Mouse (Mus musculus): ENCODE measurements around the gene Il18bp. TPM values are rescaled to one million over a fixed set of nuclear protein-coding genes. Genes with fewer than 3 reads are reported as not detected.

The Il18bp gene
- 5.2 and 5.8 TPM in 2 replicates for polyA plus RNA-seq (2015; fragmentation: Nextera tagmentation; extraction: Ambion mirVana)

DNA sequence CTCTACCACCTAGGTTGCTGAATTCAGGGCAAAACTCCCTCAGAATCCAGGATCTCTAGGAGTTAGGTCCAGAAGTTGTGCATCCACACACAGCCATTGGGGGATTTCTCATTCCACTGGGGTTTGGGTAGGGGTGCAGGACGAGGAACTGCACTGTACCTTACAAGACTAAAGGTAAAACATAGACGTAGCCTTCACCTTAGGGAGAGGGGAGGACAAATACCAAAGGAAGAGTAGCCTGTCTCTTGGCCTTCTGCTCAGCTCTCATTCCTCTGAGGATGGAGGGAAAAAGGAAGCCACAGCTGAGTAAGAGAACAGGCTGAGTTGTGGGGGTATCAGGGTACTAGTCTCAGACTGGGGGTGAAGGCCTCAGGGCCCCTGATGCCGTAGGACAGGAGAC is at the start of gene Il18bp:
Il18bp (minus strand) TSS at position 101 of the 400 bp plus-strand sequence.
- Histone ChIP-seq H3K36me3 (ENCODE audit: control insufficient read depth, insufficient read depth) (peaks cover 68% of the 10 kb centered on the region), H3K4me2 (replicated peaks; ENCODE audit: low read depth) (peak within 1 kb of the TSS; percentile 39), H3K4me3 (ENCODE audit: low read depth, low read length) (no peak within 1 kb of the TSS), H3K4me1 (replicated peaks; ENCODE audit: control insufficient read depth, insufficient read depth, low read length) (no peaks in the 10 kb centered on the region), H3K27me3 (replicated peaks; ENCODE audit: control insufficient read depth, insufficient read depth, low read length) (no peaks in the 10 kb centered on the region), H3K9me3 (ENCODE audit: control insufficient read depth) (no peaks in the 10 kb centered on the region), H3K9ac (ENCODE audit: low read depth, low read length) (no peak within 1 kb of the TSS), H3K27ac (ENCODE audit: low read depth, low read length) (no peak within 1 kb of the TSS)
- ATAC-seq, result no peak
- TF ChIP-seq CTCF (IDR thresholded peaks at IDR 0.05; ENCODE audit: low read depth), result no peak
- 80% methylated on average over 3 of the region's 3 CpGs for WGBS

DNA sequence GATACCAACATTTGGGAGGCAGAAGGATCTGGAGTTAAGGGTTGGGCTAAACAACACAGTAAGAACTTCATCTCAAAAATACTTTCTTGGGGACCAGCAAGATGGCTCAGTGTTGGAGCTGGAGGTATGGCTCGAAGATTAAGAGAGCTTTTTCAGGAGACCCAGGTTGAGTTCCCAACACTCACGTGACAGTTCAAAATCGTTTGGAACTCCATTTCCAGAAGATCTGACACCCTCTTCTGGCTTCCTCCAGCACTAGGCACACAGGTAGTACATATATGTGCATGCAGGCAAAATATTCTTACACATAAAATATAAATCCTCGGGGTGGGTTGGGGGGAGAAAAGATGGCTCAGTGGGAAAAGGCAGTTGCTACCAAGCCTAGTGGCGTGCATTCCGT is 47.9 kb upstream of the Il18bp start:
- Histone ChIP-seq H3K27ac (ENCODE audit: low read depth, low read length) (no peak overlapping the region), H3K27me3 (replicated peaks; ENCODE audit: control insufficient read depth, insufficient read depth, low read length) (no peaks in the 10 kb centered on the region), H3K4me3 (ENCODE audit: low read depth, low read length) (peak overlapping the region; percentile 70), H3K9me3 (ENCODE audit: control insufficient read depth) (no peaks in the 10 kb centered on the region), H3K9ac (ENCODE audit: low read depth, low read length) (0 out of 2 replicates have a peak overlapping the region, but pooled peaks have one; percentile 26), H3K4me2 (replicated peaks; ENCODE audit: low read depth) (peak overlapping the region; percentile 72), H3K4me1 (replicated peaks; ENCODE audit: control insufficient read depth, insufficient read depth, low read length) (peaks cover 17% of the 10 kb centered on the region; the same call in 1 of the 2 replicates), H3K36me3 (ENCODE audit: control insufficient read depth, insufficient read depth) (no peaks in the 10 kb centered on the region)
- WGBS, result 54% methylated on average over 6 of the region's 6 CpGs
- TF ChIP-seq CTCF (IDR thresholded peaks at IDR 0.05; ENCODE audit: low read depth), result no peak
- ATAC-seq, result no peak

DNA sequence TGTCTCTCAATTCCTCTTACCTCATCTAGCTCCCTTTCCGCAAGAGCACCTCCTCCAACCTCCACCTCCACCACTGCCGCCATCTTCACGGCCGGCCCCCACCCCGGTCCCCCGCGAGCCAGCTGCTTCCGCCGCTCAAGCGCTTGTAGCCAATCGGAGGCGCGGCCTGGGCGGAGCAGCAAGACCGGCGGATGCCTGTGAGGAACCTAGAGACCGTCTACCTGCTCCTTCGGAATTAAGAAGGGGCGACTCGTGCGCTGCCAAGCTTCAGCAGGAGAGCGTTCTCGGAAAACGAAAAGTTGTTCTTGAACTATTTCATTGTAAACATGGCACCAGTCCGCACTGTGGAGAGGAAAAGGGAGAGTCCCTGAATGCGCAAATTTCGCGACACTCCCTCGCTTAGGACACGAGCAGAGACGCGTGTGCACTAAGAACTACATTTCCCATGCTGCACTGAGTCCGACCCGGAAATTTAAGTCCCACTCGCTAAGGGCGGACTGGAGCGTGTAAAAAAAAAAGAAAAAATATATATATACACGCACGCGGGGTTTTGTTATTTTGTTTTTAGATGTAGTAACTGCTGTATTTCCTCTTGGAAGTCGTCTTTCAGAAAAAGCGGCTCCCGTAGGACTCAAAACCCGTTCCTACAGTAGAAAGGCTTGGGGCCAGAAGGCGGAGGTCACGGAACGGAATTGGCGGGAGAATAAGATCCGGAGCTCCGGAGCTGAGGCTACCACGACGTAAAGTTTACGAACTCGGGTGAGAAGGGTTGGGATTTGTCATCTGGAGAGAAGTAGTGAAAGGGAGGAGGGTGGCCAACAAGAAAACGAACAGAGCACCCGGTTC is 46.8 kb upstream of the Il18bp start, which contains the start of the genes Rnf121, Xndc1 and Xntrpc:
Rnf121 (minus strand) TSS at position 424 of the 846 bp plus-strand sequence.
Xndc1 (plus strand) TSS at position 466 of the 846 bp plus-strand sequence.
Xntrpc (plus strand) TSS at position 668 of the 846 bp plus-strand sequence.
- Histone ChIP-seq H3K27me3 (replicated peaks; ENCODE audit: control insufficient read depth, insufficient read depth, low read length) (no peaks in the 10 kb centered on the region), H3K4me2 (replicated peaks; ENCODE audit: low read depth) (peak within 1 kb of the TSS; percentile 72), H3K4me3 (ENCODE audit: low read depth, low read length) (peak within 1 kb of the TSS; percentile 70), H3K9me3 (ENCODE audit: control insufficient read depth) (no peaks in the 10 kb centered on the region), H3K4me1 (replicated peaks; ENCODE audit: control insufficient read depth, insufficient read depth, low read length) (peaks cover 17% of the 10 kb centered on the region; the same call in 1 of the 2 replicates), H3K36me3 (ENCODE audit: control insufficient read depth, insufficient read depth) (no peaks in the 10 kb centered on the region), H3K27ac (ENCODE audit: low read depth, low read length) (peak within 1 kb of the TSS; percentile 60), H3K9ac (ENCODE audit: low read depth, low read length) (peak within 1 kb of the TSS; percentile 53)
- WGBS, result under 1% methylated on average over 56 of the region's 56 CpGs
- ATAC-seq, result peak; percentile 97
- no peak for TF ChIP-seq CTCF (IDR thresholded peaks at IDR 0.05; ENCODE audit: low read depth)

DNA sequence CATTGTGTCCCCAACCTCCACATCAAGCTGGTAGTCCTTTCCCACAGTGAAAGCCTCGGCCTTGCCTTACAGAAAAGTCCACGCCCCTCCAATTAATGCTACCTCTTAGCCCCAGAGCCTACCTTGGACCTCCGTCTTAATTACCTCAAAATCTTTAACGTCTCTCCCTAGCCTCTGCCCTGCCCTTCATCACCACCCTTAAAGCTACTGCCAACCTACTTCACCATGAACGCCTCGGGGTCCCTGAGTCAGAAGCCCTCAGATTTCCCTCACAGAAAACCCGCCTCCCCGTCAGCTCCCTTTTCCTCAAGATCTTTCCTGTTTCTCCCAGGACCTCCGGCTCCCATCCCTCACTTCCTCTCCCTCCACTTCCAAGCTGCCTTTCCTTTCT is 46.2 kb upstream of the Il18bp start:
- H3K4me1 ChIP-seq (replicated peaks; ENCODE audit: control insufficient read depth, insufficient read depth, low read length), result peaks cover 17% of the 10 kb centered on the region; the same call in 1 of the 2 replicates
- peak; percentile 10; the same call in 1 of the 2 replicates for ATAC-seq
- H3K4me3 ChIP-seq (ENCODE audit: low read depth, low read length), result peak overlapping the region; percentile 70
- no peak overlapping the region; the same call in 1 of the 2 replicates for H3K27ac ChIP-seq (ENCODE audit: low read depth, low read length)
- peak overlapping the region; percentile 72 for H3K4me2 ChIP-seq (replicated peaks; ENCODE audit: low read depth)
- no peaks in the 10 kb centered on the region for H3K27me3 ChIP-seq (replicated peaks; ENCODE audit: control insufficient read depth, insufficient read depth, low read length)
- H3K9ac ChIP-seq (ENCODE audit: low read depth, low read length), result peak overlapping the region; percentile 53
- H3K36me3 ChIP-seq (ENCODE audit: control insufficient read depth, insufficient read depth), result no peaks in the 10 kb centered on the region
- no peaks in the 10 kb centered on the region for H3K9me3 ChIP-seq (ENCODE audit: control insufficient read depth)
- 1% methylated on average over 9 of the region's 9 CpGs for WGBS
- TF ChIP-seq CTCF (IDR thresholded peaks at IDR 0.05; ENCODE audit: low read depth), result no peak

DNA sequence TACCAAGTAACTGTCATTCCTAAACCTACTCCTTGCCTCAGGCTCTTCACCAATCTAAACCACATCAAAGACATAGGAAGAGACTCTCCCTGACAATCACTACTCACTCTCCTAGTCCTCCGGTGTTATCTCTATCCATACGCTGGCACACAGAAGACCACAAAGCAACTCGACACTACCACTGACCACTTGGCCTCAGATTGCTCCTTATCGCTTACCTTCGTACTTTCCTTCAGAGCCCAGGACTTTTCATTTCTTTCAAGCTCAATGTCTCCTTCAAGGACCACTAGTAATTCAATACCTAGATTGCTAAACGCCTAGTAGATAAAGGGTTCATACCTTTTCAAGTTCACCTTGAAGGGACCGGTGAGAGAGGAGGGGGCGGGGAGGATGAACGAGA is 45.4 kb upstream of the Il18bp start:
- no peak for ATAC-seq
- Histone ChIP-seq H3K36me3 (ENCODE audit: control insufficient read depth, insufficient read depth) (no peaks in the 10 kb centered on the region), H3K4me1 (replicated peaks; ENCODE audit: control insufficient read depth, insufficient read depth, low read length) (peaks cover 17% of the 10 kb centered on the region; the same call in 1 of the 2 replicates), H3K9ac (ENCODE audit: low read depth, low read length) (0 out of 2 replicates have a peak overlapping the region, but pooled peaks have one; percentile 53), H3K9me3 (ENCODE audit: control insufficient read depth) (no peaks in the 10 kb centered on the region), H3K27me3 (replicated peaks; ENCODE audit: control insufficient read depth, insufficient read depth, low read length) (no peaks in the 10 kb centered on the region), H3K4me3 (ENCODE audit: low read depth, low read length) (peak overlapping the region; percentile 70), H3K4me2 (replicated peaks; ENCODE audit: low read depth) (peak overlapping the region; percentile 72), H3K27ac (ENCODE audit: low read depth, low read length) (no peak overlapping the region)
- TF ChIP-seq CTCF (IDR thresholded peaks at IDR 0.05; ENCODE audit: low read depth), result no peak
- WGBS, result 39% methylated on average over 9 of the region's 9 CpGs

DNA sequence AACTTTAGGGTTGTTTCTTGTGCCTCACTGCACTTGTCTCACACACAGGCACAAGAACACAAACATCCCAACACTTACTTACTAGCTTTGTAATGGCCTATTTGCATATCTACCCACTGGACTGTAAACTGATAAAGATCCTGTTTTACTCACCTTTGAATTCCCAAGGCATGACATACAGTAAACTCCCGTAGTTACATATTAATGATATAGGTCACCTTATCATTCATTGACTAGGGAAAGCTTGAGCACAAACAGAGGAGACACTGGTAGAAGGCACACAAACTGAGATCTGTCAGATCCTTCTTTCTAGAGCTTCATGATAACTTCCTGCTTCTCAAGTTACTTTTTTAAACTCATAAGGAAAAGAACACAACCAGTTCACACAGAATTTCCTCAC is 43.7 kb upstream of the Il18bp start:
- H3K27ac ChIP-seq (ENCODE audit: low read depth, low read length), result peak overlapping the region; percentile 50; the same call in 1 of the 2 replicates
- peak; percentile 15; the same call in 1 of the 2 replicates for ATAC-seq

More for the DNA sequence above, 43.7 kb upstream of the Il18bp start:
- 41% methylated on average over 1 of the region's 1 CpGs for WGBS
- H3K36me3 ChIP-seq (ENCODE audit: control insufficient read depth, insufficient read depth), result no peaks in the 10 kb centered on the region
- H3K4me1 ChIP-seq (replicated peaks; ENCODE audit: control insufficient read depth, insufficient read depth, low read length), result peaks cover 17% of the 10 kb centered on the region; the same call in 1 of the 2 replicates
- H3K4me3 ChIP-seq (ENCODE audit: low read depth, low read length), result no peak overlapping the region
- H3K9ac ChIP-seq (ENCODE audit: low read depth, low read length), result no peak overlapping the region
- no peak for TF ChIP-seq CTCF (IDR thresholded peaks at IDR 0.05; ENCODE audit: low read depth)
- H3K4me2 ChIP-seq (replicated peaks; ENCODE audit: low read depth), result peak overlapping the region; percentile 43
- no peaks in the 10 kb centered on the region for H3K27me3 ChIP-seq (replicated peaks; ENCODE audit: control insufficient read depth, insufficient read depth, low read length)
- H3K9me3 ChIP-seq (ENCODE audit: control insufficient read depth), result no peaks in the 10 kb centered on the region
